Mouse (Mus musculus): ENCODE measurements around the gene Abcb4. TPM values are rescaled to one million over a fixed set of nuclear protein-coding genes. Genes with fewer than 3 reads are reported as not detected.
"Not testable (repeated sequence)": the region's sequence is repeated elsewhere in the genome, so short reads cannot be mapped to it uniquely, and the experiment has no call there.

Gene Abcb4
- total and polyA plus RNA-seq, 3 experiments: 86.0 to 107 TPM; not detected in 1

- H3K27me3 ChIP-seq (ENCODE audit: control insufficient read depth in 1 of 2, insufficient read depth in 2 of 2, low read length in 2 of 2): no peaks in the 10 kb centered on the region
- no peaks in the 10 kb centered on the region for H3K9me3 ChIP-seq (replicated peaks; ENCODE audit: insufficient read depth, low read length)
- H3K27ac ChIP-seq (ENCODE audit: control insufficient read depth, low read depth, low read length): no peak overlapping the region
- H3K4me1 ChIP-seq (ENCODE audit: control insufficient read depth in 1 of 2, insufficient read depth in 2 of 2, low read length in 2 of 2): no peaks in the 10 kb centered on the region
- H3K79me2 ChIP-seq (ENCODE audit: control insufficient read depth, insufficient read depth, low read length, poor library complexity): no peaks in the 10 kb centered on the region
- no peak overlapping the region for H3K4me3 ChIP-seq (ENCODE audit: control insufficient read depth in 1 of 2, insufficient read depth in 1 of 2, low read depth in 2 of 2, low read length in 2 of 2)
- H3K36me3 ChIP-seq (ENCODE audit: control insufficient read depth in 1 of 2, insufficient read depth in 2 of 2, low read length in 2 of 2): peaks cover 0 to 68% of the 10 kb centered on the region in 2 experiments; a peak in 2 of 4 replicates
- DNase-seq (ENCODE audit: low read depth, low spot score): no peak
- TF ChIP-seq TBP (IDR thresholded peaks at IDR 0.05; ENCODE audit: low read depth, low read length): no peak
- TF ChIP-seq USF2 (IDR thresholded peaks at IDR 0.05; ENCODE audit: borderline replicate concordance in 1 of 2, insufficient read depth in 1 of 2, low read depth in 1 of 2, low read length in 2 of 2): no peak
- no peak for TF ChIP-seq MXI1 (IDR thresholded peaks at IDR 0.05; ENCODE audit: low read depth, low read length)
- TF ChIP-seq NELFE (IDR thresholded peaks at IDR 0.05; ENCODE audit: low read depth, low read length): no peak
- no peak overlapping the region for H3K9ac ChIP-seq (ENCODE audit: control insufficient read depth, low read depth, low read length, poor library complexity, severe bottlenecking)
Measured at GRCm38 (mm10) chr5:8928440-8928839, 34.9 kb downstream of the Abcb4 start.

GRCm38 (mm10) chr5:8937965-8938364 is 44.4 kb downstream of the Abcb4 start:
- no peaks in the 10 kb centered on the region for H3K9me3 ChIP-seq (replicated peaks; ENCODE audit: insufficient read depth, low read length)
- no peak for DNase-seq (ENCODE audit: low read depth, low spot score)
- peak; percentile 13; the same call in 1 of the 2 replicates for TF ChIP-seq POLR2AphosphoS2 (IDR thresholded peaks at IDR 0.05; ENCODE audit: low read length)
- no peak for TF ChIP-seq USF1 (IDR thresholded peaks at IDR 0.05; ENCODE audit: low read depth, low read length)
- TF ChIP-seq POLR2A (IDR thresholded peaks at IDR 0.05; ENCODE audit: control insufficient read depth in 1 of 2, insufficient read depth in 1 of 2, low read depth in 1 of 2, low read length in 2 of 2, poor library complexity in 1 of 2): peak in 1 of 2 experiments; percentile 4; a peak in 1 of 4 replicates
- no peak for TF ChIP-seq ZC3H11A (IDR thresholded peaks at IDR 0.05; ENCODE audit: low read depth, low read length)
- no peak for TF ChIP-seq RCOR1 (IDR thresholded peaks at IDR 0.05; ENCODE audit: low read depth, low read length)
- no peak overlapping the region for H3K9ac ChIP-seq (ENCODE audit: control insufficient read depth, low read depth, low read length, poor library complexity, severe bottlenecking)
- H3K4me1 ChIP-seq (ENCODE audit: control insufficient read depth in 1 of 2, insufficient read depth in 2 of 2, low read length in 2 of 2): no peaks in the 10 kb centered on the region; a peak in 1 of 4 replicates
- H3K27me3 ChIP-seq (ENCODE audit: control insufficient read depth in 1 of 2, insufficient read depth in 2 of 2, low read length in 2 of 2): no peaks in the 10 kb centered on the region
- no peaks in the 10 kb centered on the region for H3K79me2 ChIP-seq (ENCODE audit: control insufficient read depth, insufficient read depth, low read length, poor library complexity)
- no peak overlapping the region for H3K27ac ChIP-seq (ENCODE audit: control insufficient read depth, low read depth, low read length)
- H3K36me3 ChIP-seq (ENCODE audit: control insufficient read depth in 1 of 2, insufficient read depth in 2 of 2, low read length in 2 of 2): peaks cover under 1 to 56% of the 10 kb centered on the region in 2 experiments; a peak in 3 of 4 replicates
- no peak overlapping the region for H3K4me3 ChIP-seq (ENCODE audit: control insufficient read depth in 1 of 2, insufficient read depth in 1 of 2, low read depth in 2 of 2, low read length in 2 of 2)

GRCm38 (mm10) chr5:8941266-8941665 is 47.7 kb downstream of the Abcb4 start:
- H3K9ac ChIP-seq (ENCODE audit: control insufficient read depth, low read depth, low read length, poor library complexity, severe bottlenecking); H3K9me3 ChIP-seq (replicated peaks; ENCODE audit: insufficient read depth, low read length); H3K79me2 ChIP-seq (ENCODE audit: control insufficient read depth, insufficient read depth, low read length, poor library complexity); H3K27me3 ChIP-seq (ENCODE audit: control insufficient read depth in 1 of 2, insufficient read depth in 2 of 2, low read length in 2 of 2); H3K4me3 ChIP-seq (ENCODE audit: control insufficient read depth in 1 of 2, insufficient read depth in 1 of 2, low read depth in 2 of 2, low read length in 2 of 2); H3K4me1 ChIP-seq (ENCODE audit: control insufficient read depth in 1 of 2, insufficient read depth in 2 of 2, low read length in 2 of 2); H3K27ac ChIP-seq (ENCODE audit: control insufficient read depth, low read depth, low read length): not testable (repeated sequence)
- H3K36me3 ChIP-seq (ENCODE audit: control insufficient read depth in 1 of 2, insufficient read depth in 2 of 2, low read length in 2 of 2): peaks cover 5 to 43% of the 10 kb centered on the region in 2 experiments; a peak in 3 of 4 replicates
- peak; percentile 30 for DNase-seq (ENCODE audit: low read depth, low spot score)
- TF ChIP-seq SMC3 (IDR thresholded peaks at IDR 0.05; ENCODE audit: low read depth, low read length): peak; percentile 25; the same call in 1 of the 2 replicates
- peak in 1 of 3 experiments; percentile 20; a peak in 1 of 6 replicates for TF ChIP-seq CTCF (IDR thresholded peaks at IDR 0.05 in 2 of 3, conservative IDR thresholded peaks at IDR 0.05 in 1 of 3; ENCODE audit: control insufficient read depth in 1 of 3, insufficient read depth in 1 of 3, low read depth in 2 of 3, low read length in 3 of 3, poor library complexity in 1 of 3, severe bottlenecking in 1 of 3)
- TF ChIP-seq ZNF384 (IDR thresholded peaks at IDR 0.05; ENCODE audit: low read depth, low read length): peak; percentile 80
- peak; percentile 12 for TF ChIP-seq RAD21 (IDR thresholded peaks at IDR 0.05; ENCODE audit: low read depth, low read length)

Data from MEL (cell line).